Mouse (Mus musculus): ENCODE results near the gene Adam33. TPM values are rescaled to one million over a fixed set of nuclear protein-coding genes. Genes with fewer than 3 reads are reported as not detected.
A peak's percentile ranks its signal among the peaks of the same experiment; 100 is the strongest.

The Adam33 gene
- polyA plus RNA-seq, 1 experiment from 2014 or later, result 0.60 TPM

DNA sequence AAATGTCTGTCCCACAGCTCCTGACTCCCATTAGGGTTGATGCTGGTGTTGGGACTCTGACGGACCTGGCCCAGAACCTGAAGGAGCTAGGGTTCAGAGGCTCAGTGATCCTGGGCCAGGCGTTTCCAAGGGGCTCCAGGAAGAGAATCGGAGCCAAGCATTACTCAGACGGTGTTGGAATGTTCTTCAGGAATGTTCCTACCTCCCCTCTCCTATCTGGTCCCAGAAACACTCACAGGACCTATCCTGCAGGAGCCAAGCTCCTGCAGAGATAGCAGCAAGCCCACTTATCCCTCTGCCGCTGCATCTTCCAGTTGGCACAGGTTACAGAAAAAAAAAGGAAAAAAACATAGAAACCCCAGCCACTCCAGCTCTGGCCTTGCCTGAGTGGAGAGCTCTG is 2.0 kb downstream of the Adam33 start:
- 85% methylated on average over 5 of the region's 5 CpGs for WGBS
- H3K4me3 ChIP-seq (ENCODE audit: low read depth, low read length), result no peak overlapping the region
- no peaks in the 10 kb centered on the region for H3K9me3 ChIP-seq (ENCODE audit: control insufficient read depth, low read length)
- no peak overlapping the region for H3K27ac ChIP-seq (ENCODE audit: low read depth, low read length)
- H3K27me3 ChIP-seq (ENCODE audit: control insufficient read depth, insufficient read depth, low read length), result no peaks in the 10 kb centered on the region
- H3K4me2 ChIP-seq (ENCODE audit: low read depth, low read length), result no peak overlapping the region
- no peaks in the 10 kb centered on the region for H3K36me3 ChIP-seq (ENCODE audit: control insufficient read depth, insufficient read depth, low read length)
- H3K4me1 ChIP-seq (ENCODE audit: control insufficient read depth, insufficient read depth, low read length), result 0 out of 2 replicates have a peak, but pooled peaks cover 4% of the 10 kb centered on the region
- no peak overlapping the region for H3K9ac ChIP-seq (replicated peaks; ENCODE audit: low read depth, low read length)
- ATAC-seq (ENCODE audit: low read depth), result no peak

DNA sequence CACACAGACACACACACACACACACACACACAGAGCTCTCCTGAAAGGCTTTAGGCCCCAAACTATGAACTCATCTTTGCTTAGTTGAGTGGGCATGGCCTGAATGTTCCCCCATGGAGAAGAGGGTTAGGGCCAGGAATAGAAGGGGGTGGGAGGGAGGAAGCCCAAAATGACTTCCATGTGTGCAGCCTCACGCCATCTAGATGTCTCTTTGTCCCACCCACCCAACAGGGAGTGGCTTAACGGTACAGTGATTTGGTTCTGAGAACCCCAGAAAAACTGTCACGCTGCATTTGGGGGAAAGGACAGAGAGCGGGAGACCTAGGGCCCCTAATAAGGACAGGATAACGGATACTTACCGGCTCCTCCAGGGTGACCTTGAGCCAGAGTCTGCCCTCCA is 2.8 kb downstream of the Adam33 start:
- Histone ChIP-seq H3K4me2 (ENCODE audit: low read depth, low read length) (no peak overlapping the region), H3K4me1 (ENCODE audit: control insufficient read depth, insufficient read depth, low read length) (0 out of 2 replicates have a peak, but pooled peaks cover 4% of the 10 kb centered on the region), H3K27me3 (ENCODE audit: control insufficient read depth, insufficient read depth, low read length) (no peaks in the 10 kb centered on the region), H3K4me3 (ENCODE audit: low read depth, low read length) (no peak overlapping the region), H3K27ac (ENCODE audit: low read depth, low read length) (no peak overlapping the region), H3K36me3 (ENCODE audit: control insufficient read depth, insufficient read depth, low read length) (no peaks in the 10 kb centered on the region), H3K9me3 (ENCODE audit: control insufficient read depth, low read length) (no peaks in the 10 kb centered on the region), H3K9ac (replicated peaks; ENCODE audit: low read depth, low read length) (no peak overlapping the region)
- no peak for ATAC-seq (ENCODE audit: low read depth)
- 59% methylated on average over 6 of the region's 6 CpGs for WGBS

DNA sequence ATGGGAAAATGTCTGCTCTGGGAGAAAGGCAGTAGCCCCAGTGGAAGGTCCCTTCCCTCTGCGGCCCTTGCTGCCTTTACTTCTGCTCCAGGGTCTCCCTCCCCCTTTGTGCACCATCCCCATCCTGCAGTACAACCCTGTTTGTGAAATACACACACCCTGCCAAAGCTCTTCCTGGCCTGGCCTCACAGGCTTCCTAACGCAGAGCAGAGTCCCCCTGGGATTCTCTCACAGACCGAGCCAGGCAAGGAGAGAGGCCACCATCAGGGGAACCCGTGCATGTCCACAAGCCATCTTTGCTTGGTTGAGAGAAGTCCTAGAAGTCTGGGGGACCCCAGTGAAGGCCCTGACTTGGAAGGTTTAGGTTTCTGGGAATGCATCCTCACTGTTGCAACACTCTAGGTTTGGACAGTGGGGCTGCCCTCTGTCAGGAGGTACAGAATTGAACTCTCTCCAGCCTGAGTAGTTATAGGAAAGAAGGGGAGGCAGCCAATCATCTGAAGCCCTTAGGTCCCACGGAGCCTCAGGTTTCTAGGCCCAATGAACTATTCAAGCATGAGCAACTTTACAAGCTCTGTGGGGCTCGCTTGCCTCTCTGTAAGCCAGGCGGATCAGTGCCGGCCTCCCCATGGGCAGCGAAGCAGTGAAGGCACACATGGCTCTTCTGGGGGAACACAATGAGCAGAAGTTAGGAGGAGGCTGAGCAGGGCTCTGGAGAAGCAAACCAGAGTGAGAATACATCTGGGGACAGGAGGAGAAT is 3.7 kb downstream of the Adam33 start:
- H3K27ac ChIP-seq (ENCODE audit: low read depth, low read length), result no peak overlapping the region
- H3K27me3 ChIP-seq (ENCODE audit: control insufficient read depth, insufficient read depth, low read length), result peaks cover 3% of the 10 kb centered on the region
- no peak overlapping the region for H3K4me3 ChIP-seq (ENCODE audit: low read depth, low read length)
- no peak overlapping the region for H3K4me2 ChIP-seq (ENCODE audit: low read depth, low read length)
- H3K4me1 ChIP-seq (ENCODE audit: control insufficient read depth, insufficient read depth, low read length), result 0 out of 2 replicates have a peak, but pooled peaks cover 4% of the 10 kb centered on the region
- H3K9me3 ChIP-seq (ENCODE audit: control insufficient read depth, low read length), result no peaks in the 10 kb centered on the region
- H3K36me3 ChIP-seq (ENCODE audit: control insufficient read depth, insufficient read depth, low read length), result no peaks in the 10 kb centered on the region
- H3K9ac ChIP-seq (replicated peaks; ENCODE audit: low read depth, low read length), result no peak overlapping the region
- 56% methylated on average over 9 of the region's 9 CpGs for WGBS
- ATAC-seq (ENCODE audit: low read depth), result no peak

DNA sequence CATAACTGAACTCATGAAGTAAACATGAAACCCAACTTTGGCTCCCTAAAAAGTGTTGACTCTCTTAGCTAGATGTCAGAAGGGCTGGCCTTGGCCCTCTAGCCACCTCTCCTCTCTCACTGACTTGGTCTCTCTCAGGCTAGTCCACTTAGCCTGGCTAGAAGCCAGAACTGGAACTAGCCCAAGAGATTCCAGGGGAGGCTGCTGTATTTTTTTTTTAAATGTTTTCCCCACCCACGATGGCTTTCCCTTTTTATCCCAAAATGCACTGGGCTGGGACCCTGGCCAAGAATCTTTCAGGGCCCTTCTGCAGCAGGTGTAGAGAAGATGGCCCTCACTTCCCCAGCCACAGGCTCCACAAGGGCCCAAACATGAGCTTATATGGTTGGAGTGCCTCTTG is 4.2 kb downstream of the Adam33 start:
- H3K27me3 ChIP-seq (ENCODE audit: control insufficient read depth, insufficient read depth, low read length), result peaks cover 9% of the 10 kb centered on the region
- WGBS, result 54% methylated on average over 1 of the region's 1 CpGs
- no peaks in the 10 kb centered on the region for H3K9me3 ChIP-seq (ENCODE audit: control insufficient read depth, low read length)
- H3K9ac ChIP-seq (replicated peaks; ENCODE audit: low read depth, low read length), result no peak overlapping the region
- H3K4me1 ChIP-seq (ENCODE audit: control insufficient read depth, insufficient read depth, low read length), result peaks cover 6% of the 10 kb centered on the region
- no peak overlapping the region for H3K4me2 ChIP-seq (ENCODE audit: low read depth, low read length)
- ATAC-seq (ENCODE audit: low read depth), result no peak
- H3K27ac ChIP-seq (ENCODE audit: low read depth, low read length), result no peak overlapping the region
- no peak overlapping the region for H3K4me3 ChIP-seq (ENCODE audit: low read depth, low read length)
- no peaks in the 10 kb centered on the region for H3K36me3 ChIP-seq (ENCODE audit: control insufficient read depth, insufficient read depth, low read length)

DNA sequence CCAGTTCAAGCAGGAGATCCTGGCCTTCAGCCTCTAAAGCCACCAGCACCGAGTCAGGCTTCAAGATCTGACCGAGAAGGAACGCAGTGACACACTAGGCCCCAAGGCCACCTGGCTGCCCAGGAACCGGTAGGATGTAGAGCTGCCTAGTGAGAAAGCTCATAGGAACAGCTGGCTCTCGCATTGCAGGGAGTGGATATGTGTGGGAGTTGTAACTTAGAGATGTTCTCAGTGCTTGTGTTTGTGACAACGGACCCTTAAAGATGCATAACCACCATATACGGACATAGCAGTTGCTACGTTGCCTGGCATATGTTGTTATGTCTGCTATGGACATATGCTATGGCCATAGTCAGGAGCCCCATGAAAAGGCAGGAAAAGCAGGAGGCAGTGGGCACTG is 4.9 kb downstream of the Adam33 start:
- H3K4me2 ChIP-seq (ENCODE audit: low read depth, low read length), result no peak overlapping the region
- no peak overlapping the region for H3K27ac ChIP-seq (ENCODE audit: low read depth, low read length)
- WGBS, result 93% methylated on average over 8 of the region's 8 CpGs
- H3K36me3 ChIP-seq (ENCODE audit: control insufficient read depth, insufficient read depth, low read length), result no peaks in the 10 kb centered on the region
- peaks cover 13% of the 10 kb centered on the region for H3K4me1 ChIP-seq (ENCODE audit: control insufficient read depth, insufficient read depth, low read length)
- peaks cover 16% of the 10 kb centered on the region for H3K27me3 ChIP-seq (ENCODE audit: control insufficient read depth, insufficient read depth, low read length)
- no peak for ATAC-seq (ENCODE audit: low read depth)
- H3K4me3 ChIP-seq (ENCODE audit: low read depth, low read length), result no peak overlapping the region
- H3K9ac ChIP-seq (replicated peaks; ENCODE audit: low read depth, low read length), result no peak overlapping the region
- H3K9me3 ChIP-seq (ENCODE audit: control insufficient read depth, low read length), result no peaks in the 10 kb centered on the region

DNA sequence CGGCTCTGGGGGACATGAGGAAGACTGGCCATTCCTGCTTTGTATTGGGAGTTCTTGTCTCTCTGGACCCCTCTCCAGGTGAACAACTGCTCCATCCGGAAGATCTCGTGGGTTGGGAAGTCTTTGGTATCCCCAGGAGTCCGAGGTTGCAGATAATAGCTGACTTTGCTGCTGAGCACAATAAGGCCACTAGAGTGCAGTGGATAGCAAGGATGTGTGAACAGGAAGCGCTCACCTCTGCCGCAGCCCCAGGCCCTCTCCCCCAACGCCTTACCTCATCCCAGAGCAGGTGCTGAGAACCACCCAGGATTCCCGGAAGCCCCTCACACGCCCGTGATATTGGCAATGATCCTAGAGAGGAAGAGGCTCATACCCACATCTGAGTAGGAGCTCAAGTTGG is 7.4 kb downstream of the Adam33 start:
- Histone ChIP-seq H3K4me2 (ENCODE audit: low read depth, low read length) (no peak overlapping the region), H3K27me3 (ENCODE audit: control insufficient read depth, insufficient read depth, low read length) (peaks cover 31% of the 10 kb centered on the region), H3K27ac (ENCODE audit: low read depth, low read length) (no peak overlapping the region), H3K36me3 (ENCODE audit: control insufficient read depth, insufficient read depth, low read length) (no peaks in the 10 kb centered on the region), H3K4me3 (ENCODE audit: low read depth, low read length) (no peak overlapping the region), H3K4me1 (ENCODE audit: control insufficient read depth, insufficient read depth, low read length) (peaks cover 12% of the 10 kb centered on the region), H3K9me3 (ENCODE audit: control insufficient read depth, low read length) (no peaks in the 10 kb centered on the region), H3K9ac (replicated peaks; ENCODE audit: low read depth, low read length) (no peak overlapping the region)
- 2% methylated on average over 10 of the region's 10 CpGs for WGBS
- peak; percentile 39; the same call in 1 of the 2 replicates for ATAC-seq (ENCODE audit: low read depth)

DNA sequence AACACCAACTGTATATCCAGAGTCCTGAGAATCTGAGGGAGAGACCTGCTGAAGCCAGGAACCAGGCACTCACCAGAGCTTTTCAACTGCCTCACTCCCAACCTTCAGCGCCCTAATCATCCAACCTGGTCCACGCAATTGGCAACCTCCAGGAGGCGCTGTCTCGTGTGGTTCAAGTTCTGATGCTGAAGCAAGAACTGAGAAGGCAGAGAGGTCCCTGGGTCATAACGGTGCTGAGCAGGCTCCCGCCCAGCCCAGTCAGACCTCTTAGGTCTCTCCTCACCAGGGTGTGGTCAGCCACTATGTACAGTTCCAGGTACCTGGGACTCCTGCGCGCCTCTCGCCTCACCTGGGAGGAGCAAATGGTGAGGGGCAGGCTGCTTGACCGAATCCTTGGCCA is 8.0 kb downstream of the Adam33 start:
- 2% methylated on average over 10 of the region's 10 CpGs for WGBS
- Histone ChIP-seq H3K27me3 (ENCODE audit: control insufficient read depth, insufficient read depth, low read length) (peaks cover 31% of the 10 kb centered on the region), H3K9ac (replicated peaks; ENCODE audit: low read depth, low read length) (no peak overlapping the region), H3K9me3 (ENCODE audit: control insufficient read depth, low read length) (no peaks in the 10 kb centered on the region), H3K4me2 (ENCODE audit: low read depth, low read length) (no peak overlapping the region), H3K27ac (ENCODE audit: low read depth, low read length) (no peak overlapping the region), H3K4me3 (ENCODE audit: low read depth, low read length) (no peak overlapping the region), H3K4me1 (ENCODE audit: control insufficient read depth, insufficient read depth, low read length) (peaks cover 12% of the 10 kb centered on the region), H3K36me3 (ENCODE audit: control insufficient read depth, insufficient read depth, low read length) (no peaks in the 10 kb centered on the region)
- no peak for ATAC-seq (ENCODE audit: low read depth)

DNA sequence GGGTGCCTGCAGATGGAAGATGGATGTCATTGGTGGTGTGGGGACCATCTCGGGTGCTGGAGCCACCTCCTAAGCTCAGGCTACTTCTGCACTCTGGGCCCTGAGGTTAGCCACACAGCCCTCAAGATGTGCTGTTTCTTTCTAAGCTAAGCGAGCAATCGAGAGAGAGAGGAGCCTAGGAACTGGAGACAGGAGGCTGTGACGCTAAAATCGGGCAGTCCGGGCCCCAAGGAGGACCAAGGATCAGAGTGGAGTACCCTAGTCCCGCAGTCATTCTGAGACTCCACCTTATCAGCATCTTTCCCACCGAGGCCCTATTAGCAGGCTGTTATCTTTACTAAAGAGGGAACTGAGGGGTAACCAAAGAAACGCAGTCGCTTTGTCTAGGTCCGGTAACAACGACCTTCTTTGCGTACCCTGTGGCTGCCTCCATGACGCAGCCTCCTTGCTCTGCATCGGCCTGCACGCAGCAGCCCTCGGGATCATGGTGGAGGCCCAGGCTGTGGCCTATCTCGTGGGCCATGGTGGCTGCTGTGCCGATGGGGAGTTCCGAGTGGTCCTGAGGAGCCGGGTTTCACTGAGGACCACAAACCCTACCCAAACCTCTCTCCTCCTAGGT is 8.9 kb downstream of the Adam33 start:
- no peak overlapping the region for H3K27ac ChIP-seq (ENCODE audit: low read depth, low read length)
- H3K9me3 ChIP-seq (ENCODE audit: control insufficient read depth, low read length), result no peaks in the 10 kb centered on the region
- H3K4me3 ChIP-seq (ENCODE audit: low read depth, low read length), result peak overlapping the region; percentile 23
- 3% methylated on average over 21 of the region's 21 CpGs for WGBS
- ATAC-seq (ENCODE audit: low read depth), result peak; percentile 21; the same call in 1 of the 2 replicates
- no peaks in the 10 kb centered on the region for H3K36me3 ChIP-seq (ENCODE audit: control insufficient read depth, insufficient read depth, low read length)
- peaks cover 12% of the 10 kb centered on the region for H3K4me1 ChIP-seq (ENCODE audit: control insufficient read depth, insufficient read depth, low read length)
- 0 out of 2 replicates have a peak overlapping the region, but pooled peaks have one; percentile 21 for H3K9ac ChIP-seq (replicated peaks; ENCODE audit: low read depth, low read length)
- peak overlapping the region; percentile 51 for H3K4me2 ChIP-seq (ENCODE audit: low read depth, low read length)
- peaks cover 31% of the 10 kb centered on the region for H3K27me3 ChIP-seq (ENCODE audit: control insufficient read depth, insufficient read depth, low read length)

Measured in neural tube, embryonic 14.5 days (tissue).